Mouse (Mus musculus) lung, adult 2 months (tissue): ENCODE data around the gene Card10.

ENCODE experiments used
- CTCF ChIP-seq: fragments of 200-500 bp; IDR thresholded peaks from 2 replicates; pipeline ENCODE4 v1.5.1; 2011; ENCODE audit warnings: mild to moderate bottlenecking, low read length, control low read depth; ENCODE audit not compliant: insufficient read depth
- POLR2A ChIP-seq: fragments of 200-500 bp; IDR thresholded peaks from 2 replicates; pipeline ENCODE4 v1.6.1; 2011; ENCODE audit warnings: low read depth, mild to moderate bottlenecking, control low read depth, low read length, borderline replicate concordance; ENCODE audit errors: extremely low read depth

GRCm38 (mm10) chr15:78841161-78841790, 38.4 kb upstream of the Card10 start:
- no peak for TF ChIP-seq POLR2A
- TF ChIP-seq CTCF: no peak
